Mouse (Mus musculus): ENCODE results near the gene Bspry. TPM values are rescaled to one million over a fixed set of nuclear protein-coding genes. Genes with fewer than 3 reads are reported as not detected.

Gene Bspry
- polyA plus RNA-seq, 1 experiment from 2014 or later, result 0.85 TPM

DNA sequence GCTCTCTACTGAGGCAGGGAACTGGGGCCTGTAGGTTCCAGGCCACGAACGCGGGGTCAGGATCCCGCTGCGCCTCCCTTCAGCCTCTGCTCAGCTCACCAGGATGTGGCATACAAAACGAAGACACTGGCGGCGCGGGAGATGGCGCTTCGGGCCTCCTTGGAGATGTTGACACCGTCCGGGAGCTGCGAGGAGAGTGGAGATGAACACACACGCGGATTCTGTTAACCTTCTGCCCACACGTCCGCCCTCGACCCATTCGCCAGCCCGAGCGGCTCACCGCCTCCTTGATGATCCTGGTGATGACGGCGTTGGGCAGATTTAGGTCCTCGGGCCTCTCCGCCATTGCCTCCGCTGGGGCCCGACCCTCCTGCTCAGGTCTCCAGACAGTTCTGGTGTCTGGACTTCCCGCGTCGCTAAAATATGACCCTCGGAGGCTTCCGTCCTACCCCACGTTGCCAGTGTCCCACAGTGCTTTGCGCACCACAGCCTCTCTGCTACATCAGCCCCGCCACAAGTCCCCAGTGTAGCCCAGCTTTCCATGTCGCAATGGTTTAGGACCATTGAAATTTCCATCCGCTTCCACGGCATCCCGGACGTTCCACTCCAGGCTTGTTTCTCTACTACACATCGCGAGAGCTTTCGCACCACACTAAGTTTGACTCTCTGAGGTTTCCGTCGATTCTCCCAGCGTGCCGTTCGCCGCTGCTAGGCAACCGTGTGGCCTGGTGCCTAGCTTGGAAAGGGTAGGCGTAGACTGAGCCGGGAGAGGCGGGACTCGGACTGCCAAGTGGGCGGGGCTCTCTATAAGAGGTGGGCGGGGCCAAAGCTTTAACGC, 45.0 kb downstream of the Bspry start, which contains the start of the genes Pole3 and 4933430I17Rik:
Gene Pole3, minus strand, starts transcription at position 418 of the 838 bp plus-strand sequence.
Gene 4933430I17Rik, plus strand, starts transcription at position 719 of the 838 bp plus-strand sequence.
- WGBS, result under 1% methylated on average over 59 of the region's 59 CpGs
- no peaks in the 10 kb centered on the region for H3K27me3 ChIP-seq (ENCODE audit: control insufficient read depth, insufficient read depth, low read depth, low read length)
- H3K4me3 ChIP-seq (ENCODE audit: low read depth, low read length), result peak within 1 kb of the TSS; percentile 82
- H3K4me1 ChIP-seq (ENCODE audit: control insufficient read depth, insufficient read depth, low read length), result peaks cover 13% of the 10 kb centered on the region
- peak within 1 kb of the TSS; percentile 100 for H3K27ac ChIP-seq (ENCODE audit: low read length)
- ATAC-seq, result peak; percentile 98
- peak within 1 kb of the TSS; percentile 94 for H3K4me2 ChIP-seq (ENCODE audit: low read length)
- no peaks in the 10 kb centered on the region for H3K9me3 ChIP-seq (replicated peaks; ENCODE audit: control insufficient read depth, low read length, poor library complexity, severe bottlenecking)
- H3K9ac ChIP-seq (ENCODE audit: low read depth, low read length), result peak within 1 kb of the TSS; percentile 81
- H3K36me3 ChIP-seq (ENCODE audit: control insufficient read depth, insufficient read depth, low read length), result no peaks in the 10 kb centered on the region

GRCm38 (mm10) chr4:62525489-62525811, 45.6 kb downstream of the Bspry start:
- peaks cover 9% of the 10 kb centered on the region for H3K4me1 ChIP-seq (ENCODE audit: control insufficient read depth, insufficient read depth, low read length)
- peak overlapping the region; percentile 81; the same call in 1 of the 2 replicates for H3K9ac ChIP-seq (ENCODE audit: low read depth, low read length)
- no peaks in the 10 kb centered on the region for H3K9me3 ChIP-seq (replicated peaks; ENCODE audit: control insufficient read depth, low read length, poor library complexity, severe bottlenecking)
- no peaks in the 10 kb centered on the region for H3K36me3 ChIP-seq (ENCODE audit: control insufficient read depth, insufficient read depth, low read length)
- H3K27ac ChIP-seq (ENCODE audit: low read length), result no peak overlapping the region; the same call in 1 of the 2 replicates
- peak overlapping the region; percentile 51 for H3K4me2 ChIP-seq (ENCODE audit: low read length)
- H3K27me3 ChIP-seq (ENCODE audit: control insufficient read depth, insufficient read depth, low read depth, low read length), result no peaks in the 10 kb centered on the region
- ATAC-seq, result no peak
- peak overlapping the region; percentile 82 for H3K4me3 ChIP-seq (ENCODE audit: low read depth, low read length)
- WGBS, result under 1% methylated on average over 10 of the region's 10 CpGs

DNA sequence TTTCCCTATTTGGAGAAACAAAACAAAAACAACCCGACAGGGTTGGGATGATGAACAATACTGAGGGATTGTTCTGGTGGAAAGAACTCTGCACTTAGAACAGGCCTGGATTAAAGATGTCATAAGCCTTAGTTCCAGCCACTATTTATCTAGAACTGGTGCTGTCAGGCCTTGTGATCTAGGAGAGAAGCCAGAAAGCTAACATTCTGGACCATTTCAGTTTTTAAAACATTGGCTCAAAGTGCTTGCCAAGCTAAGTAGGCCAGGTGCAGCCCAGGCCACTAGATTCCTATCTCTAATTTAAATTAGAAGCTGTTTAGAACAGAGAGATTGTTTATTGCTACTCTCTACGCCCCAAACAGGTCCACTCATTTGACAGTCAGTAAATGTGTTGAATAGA, 46.4 kb downstream of the Bspry start:
- no peak for ATAC-seq
- Histone ChIP-seq H3K27me3 (ENCODE audit: control insufficient read depth, insufficient read depth, low read depth, low read length) (no peaks in the 10 kb centered on the region), H3K36me3 (ENCODE audit: control insufficient read depth, insufficient read depth, low read length) (no peaks in the 10 kb centered on the region), H3K9ac (ENCODE audit: low read depth, low read length) (no peak overlapping the region), H3K4me1 (ENCODE audit: control insufficient read depth, insufficient read depth, low read length) (peaks cover 7% of the 10 kb centered on the region), H3K27ac (ENCODE audit: low read length) (no peak overlapping the region), H3K4me3 (ENCODE audit: low read depth, low read length) (no peak overlapping the region), H3K9me3 (replicated peaks; ENCODE audit: control insufficient read depth, low read length, poor library complexity, severe bottlenecking) (no peaks in the 10 kb centered on the region), H3K4me2 (ENCODE audit: low read length) (no peak overlapping the region)
- 55% methylated on average over 2 of the region's 2 CpGs for WGBS

GRCm38 (mm10) chr4:62527655-62528054, 47.8 kb downstream of the Bspry start:
- no peak for ATAC-seq
- no peak overlapping the region for H3K4me3 ChIP-seq (ENCODE audit: low read depth, low read length)
- no peak overlapping the region for H3K27ac ChIP-seq (ENCODE audit: low read length)
- no peaks in the 10 kb centered on the region for H3K36me3 ChIP-seq (ENCODE audit: control insufficient read depth, insufficient read depth, low read length)
- H3K9ac ChIP-seq (ENCODE audit: low read depth, low read length), result no peak overlapping the region
- H3K9me3 ChIP-seq (replicated peaks; ENCODE audit: control insufficient read depth, low read length, poor library complexity, severe bottlenecking), result no peaks in the 10 kb centered on the region
- WGBS, result 86% methylated on average over 4 of the region's 4 CpGs
- H3K27me3 ChIP-seq (ENCODE audit: control insufficient read depth, insufficient read depth, low read depth, low read length), result no peaks in the 10 kb centered on the region
- H3K4me2 ChIP-seq (ENCODE audit: low read length), result no peak overlapping the region
- H3K4me1 ChIP-seq (ENCODE audit: control insufficient read depth, insufficient read depth, low read length), result peaks cover 7% of the 10 kb centered on the region

GRCm38 (mm10) chr4:62533729-62534128, 53.9 kb downstream of the Bspry start:
- WGBS, result 79% methylated on average over 6 of the region's 6 CpGs

DNA sequence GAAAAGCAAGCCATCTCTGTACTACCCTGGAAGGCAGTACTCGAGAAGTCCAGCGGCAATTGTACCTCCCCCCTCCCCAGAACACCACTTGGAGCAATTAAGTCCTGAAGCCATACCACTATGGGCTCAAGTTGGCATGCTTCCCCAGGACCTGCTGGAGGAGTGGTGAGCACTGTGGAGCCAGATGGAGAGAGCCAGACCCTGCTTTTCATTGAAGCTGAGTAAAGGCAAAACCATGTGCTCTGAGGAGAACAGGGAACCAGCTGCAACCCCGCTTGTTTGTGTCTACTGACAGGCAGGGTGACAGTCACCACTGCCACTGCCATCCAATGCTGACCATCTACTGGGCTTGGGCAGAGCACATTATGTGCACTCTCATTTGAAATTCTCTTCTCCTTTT, 61.9 kb downstream of the Bspry start:
- Histone ChIP-seq H3K9me3 (replicated peaks; ENCODE audit: control insufficient read depth, low read length, poor library complexity, severe bottlenecking) (no peaks in the 10 kb centered on the region), H3K36me3 (ENCODE audit: control insufficient read depth, insufficient read depth, low read length) (no peaks in the 10 kb centered on the region), H3K27me3 (ENCODE audit: control insufficient read depth, insufficient read depth, low read depth, low read length) (no peaks in the 10 kb centered on the region), H3K4me2 (ENCODE audit: low read length) (no peak overlapping the region), H3K4me3 (ENCODE audit: low read depth, low read length) (no peak overlapping the region), H3K9ac (ENCODE audit: low read depth, low read length) (no peak overlapping the region), H3K4me1 (ENCODE audit: control insufficient read depth, insufficient read depth, low read length) (no peaks in the 10 kb centered on the region), H3K27ac (ENCODE audit: low read length) (no peak overlapping the region)
- ATAC-seq, result no peak
- WGBS, result 85% methylated on average over 3 of the region's 3 CpGs

More at GRCm38 (mm10) chr4:62533729-62534128, 53.9 kb downstream of the Bspry start:
- ATAC-seq, result no peak
- H3K4me1 ChIP-seq (ENCODE audit: control insufficient read depth, insufficient read depth, low read length), result no peaks in the 10 kb centered on the region
- no peak overlapping the region for H3K4me3 ChIP-seq (ENCODE audit: low read depth, low read length)
- H3K27me3 ChIP-seq (ENCODE audit: control insufficient read depth, insufficient read depth, low read depth, low read length), result no peaks in the 10 kb centered on the region
- no peak overlapping the region for H3K27ac ChIP-seq (ENCODE audit: low read length)
- no peak overlapping the region for H3K9ac ChIP-seq (ENCODE audit: low read depth, low read length)
- H3K36me3 ChIP-seq (ENCODE audit: control insufficient read depth, insufficient read depth, low read length), result no peaks in the 10 kb centered on the region
- H3K4me2 ChIP-seq (ENCODE audit: low read length), result no peak overlapping the region
- H3K9me3 ChIP-seq (replicated peaks; ENCODE audit: control insufficient read depth, low read length, poor library complexity, severe bottlenecking), result no peaks in the 10 kb centered on the region

DNA sequence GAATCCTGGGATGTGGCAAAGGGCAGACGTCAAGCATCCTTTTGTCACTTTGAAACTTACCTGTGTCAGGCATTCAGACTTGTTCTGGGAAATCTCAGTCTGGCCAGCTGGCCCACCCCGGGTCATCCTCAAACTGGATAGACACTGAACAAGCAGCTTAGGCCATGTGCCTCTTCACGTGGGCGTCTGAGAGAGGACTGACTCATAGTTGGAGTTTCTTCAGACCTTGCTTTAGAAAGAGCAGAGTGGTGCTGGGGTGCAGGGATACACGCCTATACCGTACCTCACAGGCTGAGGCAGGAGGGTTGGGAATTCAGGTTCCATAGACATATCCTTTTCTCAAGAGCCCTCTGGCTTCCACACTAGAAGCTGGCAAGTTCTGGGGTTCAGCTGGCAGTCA, 63.9 kb downstream of the Bspry start:
- H3K4me1 ChIP-seq (ENCODE audit: control insufficient read depth, insufficient read depth, low read length), result no peaks in the 10 kb centered on the region
- WGBS, result 92% methylated on average over 6 of the region's 6 CpGs
- no peak overlapping the region for H3K27ac ChIP-seq (ENCODE audit: low read length)
- no peak overlapping the region for H3K9ac ChIP-seq (ENCODE audit: low read depth, low read length)
- no peaks in the 10 kb centered on the region for H3K9me3 ChIP-seq (replicated peaks; ENCODE audit: control insufficient read depth, low read length, poor library complexity, severe bottlenecking)
- no peak for ATAC-seq
- no peak overlapping the region for H3K4me3 ChIP-seq (ENCODE audit: low read depth, low read length)
- H3K27me3 ChIP-seq (ENCODE audit: control insufficient read depth, insufficient read depth, low read depth, low read length), result no peaks in the 10 kb centered on the region
- H3K4me2 ChIP-seq (ENCODE audit: low read length), result no peak overlapping the region
- no peaks in the 10 kb centered on the region for H3K36me3 ChIP-seq (ENCODE audit: control insufficient read depth, insufficient read depth, low read length)

- H3K27me3 ChIP-seq (ENCODE audit: control insufficient read depth, insufficient read depth, low read depth, low read length), result no peaks in the 10 kb centered on the region
- no peaks in the 10 kb centered on the region for H3K36me3 ChIP-seq (ENCODE audit: control insufficient read depth, insufficient read depth, low read length)
- H3K9ac ChIP-seq (ENCODE audit: low read depth, low read length), result no peak overlapping the region
- ATAC-seq, result no peak
- H3K27ac ChIP-seq (ENCODE audit: low read length), result no peak overlapping the region
- no peak overlapping the region for H3K4me2 ChIP-seq (ENCODE audit: low read length)
- no peaks in the 10 kb centered on the region for H3K9me3 ChIP-seq (replicated peaks; ENCODE audit: control insufficient read depth, low read length, poor library complexity, severe bottlenecking)
- H3K4me3 ChIP-seq (ENCODE audit: low read depth, low read length), result no peak overlapping the region
- no peaks in the 10 kb centered on the region for H3K4me1 ChIP-seq (ENCODE audit: control insufficient read depth, insufficient read depth, low read length)
Observed at GRCm38 (mm10) chr4:62544801-62545200, 64.9 kb downstream of the Bspry start.

Measured in midbrain, embryonic 16.5 days (tissue).